Mouse (Mus musculus) heart, adult 2 months (tissue): ENCODE results near the gene Pex13.

Experiments
- CTCF ChIP-seq: fragments of 200-600 bp; IDR thresholded peaks from 2 replicates; pipeline ENCODE4 v1.8.1; 2022; ENCODE audit warnings: antibody characterized with exemption, mild to moderate bottlenecking, moderate library complexity
- EP300 ChIP-seq: fragments of 200-500 bp; IDR thresholded peaks from 2 replicates; pipeline ENCODE4 v1.6.1; 2011; ENCODE audit warnings: low read depth, low read length, control low read depth; ENCODE audit not compliant: insufficient read depth
- POLR2A ChIP-seq: fragments of 200-500 bp; IDR thresholded peaks from 2 replicates; pipeline ENCODE4 v1.6.1; 2011; ENCODE audit warnings: mild to moderate bottlenecking, low read depth, low read length, control low read depth; ENCODE audit not compliant: insufficient read depth

DNA sequence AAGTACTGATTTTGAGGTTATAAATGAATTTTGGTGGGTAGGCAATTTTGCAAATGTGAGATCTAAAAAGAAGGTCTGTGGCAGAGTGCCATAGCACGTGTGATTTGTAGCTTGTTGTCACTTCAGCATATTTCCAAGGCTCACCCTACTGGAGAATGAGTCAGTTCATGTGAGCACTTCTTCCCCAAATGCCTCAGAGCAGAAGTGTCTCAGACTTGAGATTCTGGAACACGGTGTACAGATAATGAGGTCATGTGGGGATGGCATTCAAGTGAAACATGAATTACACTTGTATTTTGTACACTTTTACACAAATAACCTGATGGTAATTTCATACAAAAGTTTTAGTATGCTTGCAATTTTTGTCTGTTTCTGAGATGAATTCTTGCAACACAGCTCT is 8.0 kb downstream of the Pex13 start:
- TF ChIP-seq CTCF = no peak
- no peak for TF ChIP-seq POLR2A
- TF ChIP-seq EP300 = no peak
